Mouse (Mus musculus) embryo, embryonic 9.5 days (tissue): ENCODE measurements around the gene Arhgap40.

ENCODE experiments used
- DNase-seq: peaks from one replicate; pipeline ENCODE4 v3.0.0-alpha.2; 2017; ENCODE audit errors: extremely low spot score

Arhgap40 gene

GRCm38 (mm10) chr2:158512528-158512927 lies at the start of gene Arhgap40:
Gene Arhgap40, plus strand, starts transcription at chr2:158512796.
- DNase-seq = no peak

- no peak for DNase-seq
Observed at GRCm38 (mm10) chr2:158474159-158474558, 38.4 kb upstream of the Arhgap40 start.

GRCm38 (mm10) chr2:158477640-158478039 lies 35.0 kb upstream of the Arhgap40 start:
- no peak for DNase-seq

- DNase-seq = no peak
Observed at GRCm38 (mm10) chr2:158498457-158498856, 14.1 kb upstream of the Arhgap40 start.

- DNase-seq = no peak
Observed at GRCm38 (mm10) chr2:158501836-158502812, 10.5 kb upstream of the Arhgap40 start, which contains the start of gene Adig. Gene Adig, plus strand, starts transcription at chr2:158502612.

GRCm38 (mm10) chr2:158503226-158503625 lies 9.4 kb upstream of the Arhgap40 start:
- DNase-seq = no peak

- DNase-seq = no peak
Observed at GRCm38 (mm10) chr2:158503671-158504070, 8.9 kb upstream of the Arhgap40 start.

- no peak for DNase-seq
Observed at GRCm38 (mm10) chr2:158506475-158506874, 6.1 kb upstream of the Arhgap40 start.

GRCm38 (mm10) chr2:158507046-158507445 lies 5.5 kb upstream of the Arhgap40 start:
- no peak for DNase-seq

GRCm38 (mm10) chr2:158510665-158511064 lies 1.9 kb upstream of the Arhgap40 start:
- DNase-seq = no peak

- DNase-seq = no peak
Observed at GRCm38 (mm10) chr2:158513821-158514336, 1.3 kb downstream of the Arhgap40 start.

GRCm38 (mm10) chr2:158518583-158518982 lies 6.0 kb downstream of the Arhgap40 start:
- no peak for DNase-seq

GRCm38 (mm10) chr2:158519071-158519470 lies 6.5 kb downstream of the Arhgap40 start:
- DNase-seq = no peak

GRCm38 (mm10) chr2:158519800-158520199 lies 7.2 kb downstream of the Arhgap40 start:
- no peak for DNase-seq

- no peak for DNase-seq
Observed at GRCm38 (mm10) chr2:158523060-158523459, 10.5 kb downstream of the Arhgap40 start.

- no peak for DNase-seq
Observed at GRCm38 (mm10) chr2:158524129-158524860, 11.7 kb downstream of the Arhgap40 start.

- DNase-seq = peak; percentile 60
Observed at GRCm38 (mm10) chr2:158534090-158534489, 21.5 kb downstream of the Arhgap40 start.

- DNase-seq = no peak
Observed at GRCm38 (mm10) chr2:158534559-158534958, 22.0 kb downstream of the Arhgap40 start.

- peak; percentile 49 for DNase-seq
Observed at GRCm38 (mm10) chr2:158539433-158540305, 27.1 kb downstream of the Arhgap40 start.

- no peak for DNase-seq
Observed at GRCm38 (mm10) chr2:158541286-158541685, 28.7 kb downstream of the Arhgap40 start.

- DNase-seq = no peak
Observed at GRCm38 (mm10) chr2:158545266-158545665, 32.7 kb downstream of the Arhgap40 start.
